Comparison of ENCODE assay signal across 30 mouse cellular contexts in genomic region chr13:5890035-5890434, GRCm38 (mm10). TPM values are rescaled to one million over a fixed set of nuclear protein-coding genes. Genes with fewer than 3 reads are reported as not detected.
DNase-seq lines count a peak whose midpoint lies in the region; ATAC-seq and TF ChIP-seq lines count a peak whose summit lies in the region.
"Had no signal": no experiment of that assay in that cellular context is flagged by ENCODE, and none has a peak within 500 bp of the region (broad histone marks: within the 10 kb centered on the region; RNA-seq: fewer than 3 reads in every experiment).

No protein-coding gene starts in this region.

- dilution Hi-C loops in CH12.LX (cut with MboI; ENCODE audit: extremely low pct_ligation_motif_present, extremely low pct_unique_long_range_greater_than_20kb, low sequenced_read_pairs): no loop called here

- TF ChIP-seq RAD21 in CH12.LX (IDR thresholded peaks at IDR 0.05; ENCODE audit: low read depth, low read length): no peak

- no peaks in the 10 kb centered on the region for H3K9me3 ChIP-seq in CH12.LX (replicated peaks; ENCODE audit: low read length)
- H3K9me3 ChIP-seq in lung, postnatal 0 days (ENCODE audit: low read length): no peaks in the 10 kb centered on the region
- no peaks in the 10 kb centered on the region for H3K9me3 ChIP-seq in intestine, embryonic 15.5 days
- H3K9me3 ChIP-seq: embryonic facial prominence, embryonic 10.5 days; embryonic facial prominence, embryonic 13.5 days; forebrain, embryonic 12.5 days; forebrain, embryonic 15.5 days; G1E; heart, embryonic 10.5 days; heart, embryonic 13.5 days had no signal

- TF ChIP-seq POLR2A in CH12.LX (IDR thresholded peaks at IDR 0.05; ENCODE audit: low read depth, low read length): no peak
- no peak for TF ChIP-seq POLR2A in thymus, adult 2 months (IDR thresholded peaks at IDR 0.05; ENCODE audit: control insufficient read depth, extremely low read depth, insufficient read depth, low read length, poor library complexity)

- no peaks in the 10 kb centered on the region for H3K36me3 ChIP-seq in CH12.LX (replicated peaks in 1 of 2; ENCODE audit: control insufficient read depth in 1 of 2, insufficient read depth in 1 of 2, low read length in 1 of 2)
- H3K36me3 ChIP-seq in thymus, adult 2 months (ENCODE audit: control insufficient read depth, insufficient read depth, low read length): no peaks in the 10 kb centered on the region
- H3K36me3 ChIP-seq in lung, postnatal 0 days (ENCODE audit: insufficient read depth, low read length): no peaks in the 10 kb centered on the region
- H3K36me3 ChIP-seq in intestine, embryonic 15.5 days: no peaks in the 10 kb centered on the region
- H3K36me3 ChIP-seq: embryonic facial prominence, embryonic 10.5 days; embryonic facial prominence, embryonic 13.5 days; forebrain, embryonic 12.5 days; forebrain, embryonic 15.5 days; G1E; heart, embryonic 10.5 days; heart, embryonic 13.5 days had no signal

- peak; percentile 26 for DNase-seq in CD4-positive helper T cell, adult 2 months (ENCODE audit: low read depth, low spot score)
- peak; percentile 28 for DNase-seq in CH12.LX (ENCODE audit: extremely low read depth)
- peak; percentile 83 for DNase-seq in induced T-regulatory cell, adult 2 months (ENCODE audit: low read depth)
- DNase-seq in thymus, adult 2 months: no peak
- DNase-seq in lung, postnatal 0 days (ENCODE audit: low spot score): no peak
- DNase-seq: adrenal gland, adult 2 months; adrenal gland, postnatal 14 days; cerebellum, adult 11-12 months; cerebellum, adult 8-10 months; cerebellum, postnatal 10 days; cerebellum, postnatal 36 days; embryo, embryonic 11 days; gastrocnemius, postnatal 10 days; gastrocnemius, postnatal 36 days; heart, adult 2 months; heart, postnatal 14 days; heart, postnatal 4 days had no signal

- no peaks in the 10 kb centered on the region for H3K79me2 ChIP-seq in CH12.LX (replicated peaks; ENCODE audit: control insufficient read depth, extremely low read depth, insufficient read depth, poor library complexity, severe bottlenecking)

- peaks cover 4 to 10% of the 10 kb centered on the region in 2 experiments; a peak in 2 of 4 replicates for H3K4me1 ChIP-seq in CH12.LX (ENCODE audit: control insufficient read depth in 1 of 2, insufficient read depth in 2 of 2)
- no peaks in the 10 kb centered on the region for H3K4me1 ChIP-seq in thymus, adult 2 months (replicated peaks; ENCODE audit: control insufficient read depth, insufficient read depth, low read length)
- H3K4me1 ChIP-seq in lung, postnatal 0 days (ENCODE audit: insufficient read depth, low read depth, low read length): no peaks in the 10 kb centered on the region
- no peaks in the 10 kb centered on the region for H3K4me1 ChIP-seq in intestine, embryonic 15.5 days (replicated peaks)
- H3K4me1 ChIP-seq: embryonic facial prominence, embryonic 10.5 days; embryonic facial prominence, embryonic 13.5 days; forebrain, embryonic 12.5 days; forebrain, embryonic 15.5 days had no signal

- H3K9ac ChIP-seq in CH12.LX (ENCODE audit: insufficient read depth, low read depth): no peak overlapping the region
- no peak overlapping the region for H3K9ac ChIP-seq in lung, postnatal 0 days (replicated peaks; ENCODE audit: low read depth)
- no peak overlapping the region for H3K9ac ChIP-seq in intestine, embryonic 15.5 days
- H3K9ac ChIP-seq: embryonic facial prominence, embryonic 13.5 days; forebrain, embryonic 12.5 days; forebrain, embryonic 15.5 days; heart, embryonic 13.5 days; hindbrain, embryonic 14.5 days had no signal

- in situ Hi-C loops in CH12.LX (cut with MboI; ENCODE audit: low pct_ligation_motif_present, low pct_unique_long_range_greater_than_20kb, low sequenced_read_pairs): no loop called here

- TF ChIP-seq CTCF in CH12.LX (conservative IDR thresholded peaks at IDR 0.05 in 1 of 2, IDR thresholded peaks at IDR 0.05 in 1 of 2; ENCODE audit: low read depth in 2 of 2, low read length in 2 of 2): no peak
- TF ChIP-seq CTCF in thymus, adult 2 months (IDR thresholded peaks at IDR 0.05; ENCODE audit: borderline replicate concordance, control insufficient read depth, extremely low read depth, insufficient read depth, low read length, poor library complexity): no peak
- TF ChIP-seq CTCF in lung, postnatal 0 days (IDR thresholded peaks at IDR 0.05): no peak

- ATAC-seq in lung, postnatal 0 days: no peak
- no peak for ATAC-seq in intestine, embryonic 15.5 days
- ATAC-seq: forebrain, embryonic 15.5 days; hindbrain, postnatal 0 days; intestine, embryonic 16.5 days; Patski had no signal

- WGBS in thymus, adult 2 months: 87% methylated on average over 3 of the region's 3 CpGs
- WGBS in lung, postnatal 0 days: 77% methylated on average over 3 of the region's 3 CpGs
- WGBS in intestine, embryonic 15.5 days: 72% methylated on average over 3 of the region's 3 CpGs

- H3K4me2 ChIP-seq in CH12.LX (ENCODE audit: insufficient read depth, low read depth, poor library complexity, severe bottlenecking): no peak overlapping the region
- no peak overlapping the region for H3K4me2 ChIP-seq in lung, postnatal 0 days (replicated peaks; ENCODE audit: low read depth, low read length)
- no peak overlapping the region for H3K4me2 ChIP-seq in intestine, embryonic 15.5 days (replicated peaks)
- H3K4me2 ChIP-seq: embryonic facial prominence, embryonic 13.5 days; forebrain, embryonic 12.5 days; forebrain, embryonic 15.5 days; heart, embryonic 13.5 days; hindbrain, embryonic 14.5 days had no signal

- TF ChIP-seq EP300 in CH12.LX (IDR thresholded peaks at IDR 0.05; ENCODE audit: low read length): peak; percentile 42; the same call in 1 of the 2 replicates
- no peak for TF ChIP-seq EP300 in lung, postnatal 0 days (IDR thresholded peaks at IDR 0.05)

- H3K4me3 ChIP-seq in CH12.LX (replicated peaks in 1 of 3; ENCODE audit: low read depth in 2 of 3, low read length in 2 of 3, poor library complexity in 1 of 3): no peak overlapping the region
- H3K4me3 ChIP-seq in thymus, adult 2 months (ENCODE audit: control insufficient read depth, insufficient read depth, low read length): no peak overlapping the region
- no peak overlapping the region for H3K4me3 ChIP-seq in lung, postnatal 0 days (ENCODE audit: low read depth, low read length)
- no peak overlapping the region for H3K4me3 ChIP-seq in intestine, embryonic 15.5 days (replicated peaks)
- H3K4me3 ChIP-seq: embryonic facial prominence, embryonic 10.5 days; embryonic facial prominence, embryonic 13.5 days; erythroblast, embryonic 14.5 days; forebrain, embryonic 12.5 days; forebrain, embryonic 15.5 days; heart, adult 2 months; heart, embryonic 10.5 days; heart, embryonic 13.5 days had no signal

- no peak overlapping the region for H3K27ac ChIP-seq in CH12.LX (ENCODE audit: insufficient read depth, low read depth)
- H3K27ac ChIP-seq in thymus, adult 2 months (ENCODE audit: control insufficient read depth, insufficient read depth, low read length): no peak overlapping the region
- no peak overlapping the region for H3K27ac ChIP-seq in lung, postnatal 0 days (ENCODE audit: low read length)
- H3K27ac ChIP-seq in intestine, embryonic 15.5 days: no peak overlapping the region
- H3K27ac ChIP-seq: embryonic facial prominence, embryonic 10.5 days; embryonic facial prominence, embryonic 13.5 days; forebrain, embryonic 12.5 days; forebrain, embryonic 15.5 days; heart, adult 2 months; heart, embryonic 10.5 days; heart, embryonic 13.5 days; hindbrain, embryonic 14.5 days; hindbrain, postnatal 0 days had no signal

- no peaks in the 10 kb centered on the region for H3K27me3 ChIP-seq in CH12.LX (replicated peaks)
- no peaks in the 10 kb centered on the region for H3K27me3 ChIP-seq in thymus, adult 2 months (ENCODE audit: control insufficient read depth, insufficient read depth, low read length)
- H3K27me3 ChIP-seq in lung, postnatal 0 days (replicated peaks; ENCODE audit: insufficient read depth, low read length): no peaks in the 10 kb centered on the region
- no peaks in the 10 kb centered on the region for H3K27me3 ChIP-seq in intestine, embryonic 15.5 days (replicated peaks)
- H3K27me3 ChIP-seq: embryonic facial prominence, embryonic 13.5 days; forebrain, embryonic 12.5 days; forebrain, embryonic 15.5 days; heart, embryonic 13.5 days; Patski had no signal

TF ChIP-seq in CH12.LX, 34 proteins besides CTCF, POLR2A, EP300 and RAD21:
- TF ChIP-seq MXI1 (IDR thresholded peaks at IDR 0.05; ENCODE audit: low read depth, low read length) (no peak), ZKSCAN1 (IDR thresholded peaks at IDR 0.05; ENCODE audit: borderline replicate concordance, low read depth, low read length) (no peak), MAFK (IDR thresholded peaks at IDR 0.05; ENCODE audit: insufficient replicate concordance, low read length) (no peak), NELFE (IDR thresholded peaks at IDR 0.05; ENCODE audit: low read depth, low read length) (no peak), GABPA (IDR thresholded peaks at IDR 0.05; ENCODE audit: insufficient replicate concordance, low read depth, low read length) (no peak), IRF4 (IDR thresholded peaks at IDR 0.05; ENCODE audit: low read depth, low read length) (peak; percentile 25; the same call in 1 of the 2 replicates)

RNA-seq across cellular contexts. Expression of gene Klf6, which starts 28.8 kb away (rescaled TPM):
- 6.3 and 6.6 TPM in 2 replicates for total RNA-seq in CH12.LX (2012; rRNA removed)
- 21.0 and 23.7 TPM in 2 replicates for total RNA-seq in CH12.LX (2014; rRNA removed)
- polyA plus RNA-seq in CH12.LX (2012; ENCODE audit: insufficient read length, low read depth): 15.8 and 17.5 TPM in 2 replicates
- 21.8 and 23.0 TPM in 2 replicates for polyA plus RNA-seq in thymus, adult 2 months (2012; rRNA removed)
- 201 and 219 TPM in 2 replicates for polyA plus RNA-seq in lung, postnatal 0 days (2015; fragmentation: Nextera tagmentation; extraction: Ambion mirVana)
- polyA plus RNA-seq in intestine, embryonic 15.5 days (2015; fragmentation: Nextera tagmentation; extraction: Ambion mirVana): 72.3 and 79.5 TPM in 2 replicates

Comparison
In these comparisons a context has a peak if more than half of its experiments do, and no peak if none do; other contexts are left out.
1. DNase-seq: peak in CD4-positive helper T cell, adult 2 months (single experiment), CH12.LX (single experiment) and induced T-regulatory cell, adult 2 months (single experiment); none in thymus, adult 2 months (single experiment) and lung, postnatal 0 days (single experiment).